Comparison of ENCODE assay signal across 9 mouse cellular contexts in genomic region chr12:82468416-82468815, GRCm38 (mm10).
A peak's percentile ranks its signal among the peaks of the same experiment; 100 is the strongest.
DNase-seq lines count a peak whose midpoint lies in the region; ATAC-seq lines count a peak whose summit lies in the region.
"Had no signal": no experiment of that assay in that cellular context is flagged by ENCODE, and none has a peak within 500 bp of the region (broad histone marks: within the 10 kb centered on the region; RNA-seq: fewer than 3 reads in every experiment).

No protein-coding gene starts in this region.

- DNase-seq in cerebellum, postnatal 10 days = peak; percentile 39 to 40
- DNase-seq in right cerebral cortex, postnatal 14 days = peak; percentile 34
- no peak for DNase-seq in right cerebral cortex, postnatal 36 days (ENCODE audit: low spot score in 2 of 2)
- peak; percentile 75 to 85 for DNase-seq in kidney, postnatal 25 days
- DNase-seq in yolk sac, embryonic 10.5 days (ENCODE audit: low spot score) = peak; percentile 62
- no peak for DNase-seq in midbrain, embryonic 10.5 days (ENCODE audit: low spot score)
- no peak for DNase-seq in cerebellum, adult 9-11 months
- DNase-seq: right cerebral cortex, postnatal 25 days had no signal

- H3K4me1 ChIP-seq in midbrain, embryonic 10.5 days = peaks cover 17% of the 10 kb centered on the region

- ATAC-seq in cerebellum, adult (ENCODE audit: insufficient number of reproducible peaks, low FRiP score, low TSS enrichment) = no peak

- H3K27me3 ChIP-seq in midbrain, embryonic 10.5 days (ENCODE audit: low read depth, poor library complexity, severe bottlenecking) = no peaks in the 10 kb centered on the region

- no peak overlapping the region for H3K27ac ChIP-seq in midbrain, embryonic 10.5 days (replicated peaks)

- 92% methylated on average over 5 of the region's 5 CpGs for WGBS in midbrain, embryonic 10.5 days

- no peaks in the 10 kb centered on the region for H3K36me3 ChIP-seq in midbrain, embryonic 10.5 days

- H3K9me3 ChIP-seq in midbrain, embryonic 10.5 days (replicated peaks) = no peaks in the 10 kb centered on the region

- H3K4me3 ChIP-seq in midbrain, embryonic 10.5 days = no peak overlapping the region

Comparison
In these comparisons a context has a peak if more than half of its experiments do, and no peak if none do; other contexts are left out.
1. DNase-seq: peak in cerebellum, postnatal 10 days (2 of 2), right cerebral cortex, postnatal 14 days (single experiment), kidney, postnatal 25 days (2 of 2) and yolk sac, embryonic 10.5 days (single experiment); none in right cerebral cortex, postnatal 36 days (0 of 2), midbrain, embryonic 10.5 days (single experiment) and cerebellum, adult 9-11 months (single experiment).